Mouse (Mus musculus): ENCODE data around the gene Lrrc38.

DNA sequence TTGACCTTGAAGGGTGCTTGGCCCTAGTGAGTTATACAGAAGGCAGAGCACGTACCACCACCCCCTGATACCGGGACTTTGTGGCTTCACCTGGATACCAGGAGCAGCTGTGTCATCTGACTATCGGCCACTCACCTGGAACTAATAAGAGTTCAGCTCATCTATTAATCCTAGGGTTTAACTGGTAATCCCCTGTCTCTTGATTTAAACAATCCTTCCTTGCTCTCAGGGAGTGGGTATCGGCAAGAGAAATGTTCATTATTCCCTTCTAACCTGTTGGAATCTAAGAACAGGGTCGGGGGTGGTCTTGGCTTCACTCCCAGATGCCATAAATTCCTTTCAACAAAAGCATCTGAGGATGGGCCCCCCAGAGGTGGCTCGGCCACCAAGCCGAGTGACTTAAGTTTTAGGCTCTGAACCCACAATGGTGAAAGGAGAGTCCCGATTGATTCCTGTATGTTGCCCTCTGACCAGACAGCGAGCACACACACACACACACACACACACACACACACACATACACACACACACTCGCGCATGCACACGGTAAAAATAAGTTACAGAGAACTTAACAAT, 49.4 kb upstream of the Lrrc38 start:
- no peak for TF ChIP-seq GATA1 (IDR thresholded peaks at IDR 0.05; ENCODE audit: borderline replicate concordance, low read length)
- TF ChIP-seq FLI1 (IDR thresholded peaks at IDR 0.05; ENCODE audit: low read length): no peak

Measured in megakaryocyte, embryonic 14.5 days (primary cell).